Mouse (Mus musculus) MEL (cell line): ENCODE data around the gene Atp1b3. TPM values are rescaled to one million over a fixed set of nuclear protein-coding genes. Genes with fewer than 3 reads are reported as not detected.
A peak's percentile ranks its signal among the peaks of the same experiment; 100 is the strongest.

Experiments
- DNase-seq: peaks from one replicate; pipeline ENCODE4 v3.0.0; 2011; ENCODE audit warnings: low read depth, low spot score
- H3K27ac ChIP-seq: 2 replicates; pipeline ENCODE4 v1.5.1; 2012; ENCODE audit warnings: low read depth, mild to moderate bottlenecking, control low read depth, low read length, moderate library complexity; ENCODE audit not compliant: control insufficient read depth
- H3K27me3 ChIP-seq, 2 experiments: fragments of 150-350 bp in 1 of 2; sonication (generic) in 1 of 2; 2 replicates each; pipeline ENCODE4 v1.6.1; 2012; ENCODE audit warnings: low read length in 2 of 2, mild to moderate bottlenecking in 2 of 2, improper control_type of control experiment in 1 of 2, moderate library complexity in 1 of 2; ENCODE audit not compliant: insufficient read depth in 2 of 2, control insufficient read depth in 1 of 2
- H3K36me3 ChIP-seq, 2 experiments: 2 replicates each; pipeline ENCODE4 v1.6.1; 2012 to 2014; ENCODE audit warnings: low read length in 2 of 2, improper control_type of control experiment in 1 of 2, inconsistent platforms in 1 of 2, mild to moderate bottlenecking in 1 of 2; ENCODE audit not compliant: insufficient read depth in 2 of 2, control insufficient read depth in 1 of 2
- H3K4me1 ChIP-seq, 2 experiments: fragments of 150-350 bp in 1 of 2; sonication (generic) in 1 of 2; 2 replicates each; pipeline ENCODE4 v1.6.1; 2012; ENCODE audit warnings: low read length in 2 of 2, improper control_type of control experiment in 1 of 2, mild to moderate bottlenecking in 1 of 2; ENCODE audit not compliant: insufficient read depth in 2 of 2, control insufficient read depth in 1 of 2
- H3K4me3 ChIP-seq, 2 experiments: fragments of 150-350 bp in 1 of 2; sonication (generic) in 1 of 2; 2 replicates each; pipeline ENCODE4 v1.5.1; 2012; ENCODE audit warnings: low read depth in 2 of 2, low read length in 2 of 2, mild to moderate bottlenecking in 2 of 2, moderate library complexity in 2 of 2, control low read depth in 1 of 2, improper control_type of control experiment in 1 of 2; ENCODE audit not compliant: control insufficient read depth in 1 of 2, insufficient read depth in 1 of 2
- H3K79me2 ChIP-seq: 2 replicates; pipeline ENCODE4 v1.6.1; 2012; ENCODE audit warnings: mild to moderate bottlenecking, low read length, moderate library complexity; ENCODE audit not compliant: control insufficient read depth, poor library complexity, insufficient read depth
- H3K9ac ChIP-seq: 2 replicates; pipeline ENCODE4 v1.6.1; 2012; ENCODE audit warnings: low read depth, mild to moderate bottlenecking, control low read depth, low read length, moderate library complexity; ENCODE audit not compliant: control insufficient read depth, poor library complexity, severe bottlenecking
- H3K9me3 ChIP-seq: fragments of 150-350 bp; sonication (generic); replicated peaks from 2 replicates; pipeline ENCODE4 v1.6.1; 2012; ENCODE audit warnings: mild to moderate bottlenecking, low read length, improper control_type of control experiment, moderate library complexity; ENCODE audit not compliant: insufficient read depth
- BHLHE40 ChIP-seq: IDR thresholded peaks from 2 replicates; pipeline ENCODE4 v1.6.1; 2012; ENCODE audit warnings: low read depth, mild to moderate bottlenecking, inconsistent platforms, low read length, improper control_type of control experiment, borderline replicate concordance
- CHD1 ChIP-seq: IDR thresholded peaks from 2 replicates; pipeline ENCODE4 v1.6.1; 2012; ENCODE audit warnings: low read depth, mild to moderate bottlenecking, inconsistent platforms, low read length, improper control_type of control experiment
- CHD2 ChIP-seq: IDR thresholded peaks from 2 replicates; pipeline ENCODE4 v1.6.1; 2011; ENCODE audit warnings: low read length, improper control_type of control experiment
- CTCF ChIP-seq, 3 experiments: IDR thresholded peaks in 2 of 3; conservative IDR thresholded peaks in 1 of 3; 2 replicates each; pipeline ENCODE4 v1.5.1; 2011 to 2012; ENCODE audit warnings: low read length in 3 of 3, low read depth in 2 of 3, mild to moderate bottlenecking in 2 of 3, improper control_type of control experiment in 1 of 3, inconsistent platforms in 1 of 3, mixed read lengths in 1 of 3, moderate library complexity in 1 of 3; ENCODE audit not compliant: control insufficient read depth in 1 of 3, insufficient read depth in 1 of 3, poor library complexity in 1 of 3, severe bottlenecking in 1 of 3
- E2F4 ChIP-seq: IDR thresholded peaks from 2 replicates; pipeline ENCODE4 v1.6.1; 2011; ENCODE audit warnings: low read depth, low read length, improper control_type of control experiment, borderline replicate concordance
- ELF1 ChIP-seq: IDR thresholded peaks from 2 replicates; pipeline ENCODE4 v1.6.1; 2014; ENCODE audit warnings: low read depth, mild to moderate bottlenecking, inconsistent platforms, low read length, improper control_type of control experiment, moderate library complexity
- ETS1 ChIP-seq: IDR thresholded peaks from 2 replicates; pipeline ENCODE4 v1.6.1; 2012; ENCODE audit warnings: low read depth, mild to moderate bottlenecking, inconsistent platforms, low read length, improper control_type of control experiment, moderate library complexity
- GABPA ChIP-seq: IDR thresholded peaks from 2 replicates; pipeline ENCODE4 v1.6.1; 2012; ENCODE audit warnings: low read depth, mild to moderate bottlenecking, inconsistent platforms, low read length, improper control_type of control experiment, moderate library complexity
- GATA1 ChIP-seq: IDR thresholded peaks from 2 replicates; pipeline ENCODE4 v1.6.1; 2011; ENCODE audit warnings: low read depth, low read length, improper control_type of control experiment
- JUND ChIP-seq: IDR thresholded peaks from 2 replicates; pipeline ENCODE4 v1.6.1; 2011; ENCODE audit warnings: low read depth, mild to moderate bottlenecking, improper control_type of control experiment, low read length
- MAFK ChIP-seq: IDR thresholded peaks from 2 replicates; pipeline ENCODE4 v1.6.1; 2011; ENCODE audit warnings: low read depth, mild to moderate bottlenecking, low read length, improper control_type of control experiment, borderline replicate concordance
- MAX ChIP-seq: IDR thresholded peaks from 2 replicates; pipeline ENCODE4 v1.6.1; 2011; ENCODE audit warnings: low read length, improper control_type of control experiment
- MAZ ChIP-seq: IDR thresholded peaks from 2 replicates; pipeline ENCODE4 v1.6.1; 2012; ENCODE audit warnings: low read depth, mild to moderate bottlenecking, inconsistent platforms, low read length, improper control_type of control experiment
- MEF2A ChIP-seq: IDR thresholded peaks from 2 replicates; pipeline ENCODE4 v1.6.1; 2014; ENCODE audit warnings: low read depth, mild to moderate bottlenecking, inconsistent platforms, low read length, improper control_type of control experiment; ENCODE audit not compliant: poor library complexity, insufficient replicate concordance, severe bottlenecking; ENCODE audit errors: extremely low read depth
- MXI1 ChIP-seq: IDR thresholded peaks from 2 replicates; pipeline ENCODE4 v1.6.1; 2011; ENCODE audit warnings: mild to moderate bottlenecking, low read depth, low read length, improper control_type of control experiment
- MYB ChIP-seq: IDR thresholded peaks from 2 replicates; pipeline ENCODE4 v1.6.1; 2011; ENCODE audit warnings: mild to moderate bottlenecking, low read depth, low read length, improper control_type of control experiment
- MYC ChIP-seq: IDR thresholded peaks from 2 replicates; pipeline ENCODE4 v1.6.1; 2011; ENCODE audit warnings: low read depth, mild to moderate bottlenecking, low read length, improper control_type of control experiment, moderate library complexity
- NELFE ChIP-seq: IDR thresholded peaks from 2 replicates; pipeline ENCODE4 v1.6.1; 2011; ENCODE audit warnings: low read depth, low read length, improper control_type of control experiment
- POLR2A ChIP-seq, 2 experiments: IDR thresholded peaks; 2 replicates each; pipeline ENCODE4 v1.6.1; 2011 to 2012; ENCODE audit warnings: low read length in 2 of 2, mild to moderate bottlenecking in 2 of 2, control low read depth in 1 of 2, improper control_type of control experiment in 1 of 2, low read depth in 1 of 2, moderate library complexity in 1 of 2; ENCODE audit not compliant: control insufficient read depth in 1 of 2, insufficient read depth in 1 of 2, poor library complexity in 1 of 2
- POLR2AphosphoS2 ChIP-seq: IDR thresholded peaks from 2 replicates; pipeline ENCODE4 v1.6.1; 2011; ENCODE audit warnings: low read length, improper control_type of control experiment
- RAD21 ChIP-seq: IDR thresholded peaks from 2 replicates; pipeline ENCODE4 v1.6.1; 2011; ENCODE audit warnings: mild to moderate bottlenecking, low read depth, low read length, improper control_type of control experiment
- RCOR1 ChIP-seq: IDR thresholded peaks from 2 replicates; pipeline ENCODE4 v1.6.1; 2012; ENCODE audit warnings: low read depth, mild to moderate bottlenecking, inconsistent platforms, low read length, improper control_type of control experiment
- SIN3A ChIP-seq: IDR thresholded peaks from 2 replicates; pipeline ENCODE4 v1.6.1; 2012; ENCODE audit warnings: low read length, improper control_type of control experiment, inconsistent platforms
- SMC3 ChIP-seq: IDR thresholded peaks from 2 replicates; pipeline ENCODE4 v1.6.1; 2011; ENCODE audit warnings: low read depth, low read length, improper control_type of control experiment
- TAL1 ChIP-seq: IDR thresholded peaks from 2 replicates; pipeline ENCODE4 v1.6.1; 2012; ENCODE audit warnings: mild to moderate bottlenecking, inconsistent platforms, low read length, moderate library complexity, mixed read lengths
- TCF12 ChIP-seq: IDR thresholded peaks from 2 replicates; pipeline ENCODE4 v1.6.1; 2014; ENCODE audit warnings: low read depth, mild to moderate bottlenecking, inconsistent platforms, low read length, improper control_type of control experiment, moderate library complexity
- UBTF ChIP-seq: IDR thresholded peaks from 2 replicates; pipeline ENCODE4 v1.6.1; 2012; ENCODE audit warnings: low read depth, mild to moderate bottlenecking, inconsistent platforms, low read length, improper control_type of control experiment, moderate library complexity, borderline replicate concordance; ENCODE audit not compliant: insufficient read depth
- USF2 ChIP-seq, 2 experiments: IDR thresholded peaks; 2 replicates each; pipeline ENCODE4 v1.6.1; 2011 to 2012; ENCODE audit warnings: improper control_type of control experiment in 2 of 2, low read length in 2 of 2, borderline replicate concordance in 1 of 2, inconsistent platforms in 1 of 2, low read depth in 1 of 2, mild to moderate bottlenecking in 1 of 2; ENCODE audit not compliant: insufficient read depth in 1 of 2
- ZC3H11A ChIP-seq: IDR thresholded peaks from 2 replicates; pipeline ENCODE4 v1.6.1; 2012; ENCODE audit warnings: low read depth, mild to moderate bottlenecking, inconsistent platforms, low read length, improper control_type of control experiment
- ZMIZ1 ChIP-seq: IDR thresholded peaks from 2 replicates; pipeline ENCODE4 v1.6.1; 2012; ENCODE audit warnings: low read depth, mild to moderate bottlenecking, inconsistent platforms, low read length, improper control_type of control experiment, moderate library complexity
- ZNF384 ChIP-seq: IDR thresholded peaks from 2 replicates; pipeline ENCODE4 v1.6.1; 2012; ENCODE audit warnings: low read depth, mild to moderate bottlenecking, inconsistent platforms, low read length, improper control_type of control experiment
- polyA plus RNA-seq, 2 experiments: library from polyadenylated mRNA; stranded (reverse) in 1 of 2; unstranded in 1 of 2; fragments of >175 nt in 1 of 2; fragments of >200 nt in 1 of 2; gene quantifications; 2 replicates each; pipeline versions ENCODE4 v1.2.1 to v1.2.4; 2012; ENCODE audit warnings: low replicate concordance in 2 of 2, low read depth in 1 of 2; ENCODE audit not compliant: insufficient read length in 2 of 2, insufficient read depth in 1 of 2, missing spikeins in 1 of 2
- total RNA-seq: library from RNA; depleted of rRNA; stranded (reverse); fragments of 300-350 nt; gene quantifications from 2 replicates; pipeline ENCODE4 v1.2.3, GENCODE M21; 2012

The Atp1b3 gene
- total and polyA plus RNA-seq, 3 experiments: 57.8 to 70.6 TPM; not detected in 1

GRCm38 (mm10) chr9:96350010-96350409 is 14.2 kb downstream of the Atp1b3 start:
- Histone ChIP-seq H3K79me2 (peaks cover 15% of the 10 kb centered on the region), H3K27ac (no peak overlapping the region), H3K4me1 (peaks cover 5 to 11% of the 10 kb centered on the region in 2 experiments), H3K4me3 (no peak overlapping the region), H3K9ac (no peak overlapping the region), H3K27me3 (no peaks in the 10 kb centered on the region), H3K9me3 (no peaks in the 10 kb centered on the region), H3K36me3 (peaks cover 2 to 19% of the 10 kb centered on the region in 2 experiments; a peak in 3 of 4 replicates)
- 0 out of 2 replicates have a peak, but pooled peaks have one; percentile 21 for TF ChIP-seq ZNF384
- TF ChIP-seq E2F4: no peak
- TF ChIP-seq TCF12: no peak
- no peak for TF ChIP-seq MXI1
- no peak for TF ChIP-seq GATA1
- no peak for TF ChIP-seq NELFE
- peak; percentile 49 to 77 (median 59) for TF ChIP-seq CTCF (IDR thresholded peaks at IDR 0.05 in 2 of 3, conservative IDR thresholded peaks at IDR 0.05 in 1 of 3; ENCODE audit: control insufficient read depth in 1 of 3, insufficient read depth in 1 of 3, low read depth in 2 of 3, low read length in 3 of 3, poor library complexity in 1 of 3, severe bottlenecking in 1 of 3)
- peak; percentile 62 for TF ChIP-seq RAD21
- TF ChIP-seq MAZ: no peak
- peak; percentile 64 for TF ChIP-seq SMC3
- TF ChIP-seq POLR2AphosphoS2: no peak
- TF ChIP-seq MYB: no peak
- TF ChIP-seq BHLHE40: no peak
- TF ChIP-seq POLR2A (IDR thresholded peaks at IDR 0.05; ENCODE audit: control insufficient read depth in 1 of 2, insufficient read depth in 1 of 2, low read depth in 1 of 2, low read length in 2 of 2, poor library complexity in 1 of 2): no peak
- peak; percentile 54 for TF ChIP-seq ZC3H11A
- DNase-seq: peak; percentile 73

GRCm38 (mm10) chr9:96348885-96349284 is 15.4 kb downstream of the Atp1b3 start:
- Histone ChIP-seq H3K36me3 (peaks cover 4 to 12% of the 10 kb centered on the region in 2 experiments; a peak in 3 of 4 replicates), H3K4me3 (no peak overlapping the region), H3K4me1 (peaks cover 2 to 6% of the 10 kb centered on the region in 2 experiments; a peak in 3 of 4 replicates), H3K9me3 (no peaks in the 10 kb centered on the region), H3K9ac (no peak overlapping the region), H3K27ac (no peak overlapping the region), H3K79me2 (peaks cover 15% of the 10 kb centered on the region), H3K27me3 (no peaks in the 10 kb centered on the region)
- no peak for DNase-seq
- TF ChIP-seq TAL1 (no peak), ETS1 (no peak), RCOR1 (no peak), MAFK (no peak), MAX (no peak), JUND (no peak), CHD2 (no peak), RAD21 (no peak), UBTF (no peak), USF2 (IDR thresholded peaks at IDR 0.05; ENCODE audit: borderline replicate concordance in 1 of 2, insufficient read depth in 1 of 2, low read depth in 1 of 2, low read length in 2 of 2) (no peak), ELF1 (no peak), MEF2A (no peak), ZMIZ1 (no peak), SMC3 (no peak), CHD1 (no peak), SIN3A (no peak), GABPA (no peak), MYC (no peak), MYB (no peak), ZNF384 (no peak)
